Mouse (Mus musculus): ENCODE data around the gene Glyctk. TPM values are rescaled to one million over a fixed set of nuclear protein-coding genes. Genes with fewer than 3 reads are reported as not detected.
A peak's percentile ranks its signal among the peaks of the same experiment; 100 is the strongest.

Glyctk gene
- polyA plus RNA-seq, 1 experiment from 2014 or later = 4.1 TPM

MicroRNA genes within 50 kb of the gene (microRNA counts, 519-probe panel; counts per million panel counts)
- 6,814 counts per million, percentile 97 among the panel's probes with 10 or more counts for microRNA mmu-let-7g

Small RNAs within 50 kb of the gene (microRNA-seq; reads per million reads assigned to microRNA genes)
- gene Mir135a-1 (31.4 reads per million, percentile 40 among the genes with 10 or more reads in this experiment), gene Mirlet7g (33,073 reads per million, percentile 98 among the genes with 10 or more reads in this experiment)

Other genes with a start within 250 kb of the Glyctk start
- 0.04 and 0.10 TPM in 2 replicates for gene Col6a5, start 197.5 kb downstream of the Glyctk start, polyA plus RNA-seq (2016; fragmentation: Nextera tagmentation; extraction: Ambion mirVana)
- 0.13 TPM in 2 replicates for gene Col6a4, start 61.4 kb downstream of the Glyctk start, polyA plus RNA-seq (2016; fragmentation: Nextera tagmentation; extraction: Ambion mirVana)
- 30.8 and 32.6 TPM in 2 replicates for gene Wdr82, start 12.8 kb upstream of the Glyctk start, polyA plus RNA-seq (2016; fragmentation: Nextera tagmentation; extraction: Ambion mirVana)
- 55.2 and 57.2 TPM in 2 replicates for gene Ppm1m, start 41.6 kb upstream of the Glyctk start, polyA plus RNA-seq (2016; fragmentation: Nextera tagmentation; extraction: Ambion mirVana)
- gene Twf2, start 45.0 kb upstream of the Glyctk start, polyA plus RNA-seq (2016; fragmentation: Nextera tagmentation; extraction: Ambion mirVana) = 66.7 and 70.6 TPM in 2 replicates
- not detected in 2 replicates for gene Tlr9, start 64.5 kb upstream of the Glyctk start, polyA plus RNA-seq (2016; fragmentation: Nextera tagmentation; extraction: Ambion mirVana)
- 97.8 and 107 TPM in 2 replicates for gene Alas1, start 90.5 kb upstream of the Glyctk start, polyA plus RNA-seq (2016; fragmentation: Nextera tagmentation; extraction: Ambion mirVana)
- gene Poc1a, start 122.9 kb upstream of the Glyctk start, polyA plus RNA-seq (2016; fragmentation: Nextera tagmentation; extraction: Ambion mirVana) = 25.7 and 27.9 TPM in 2 replicates
- gene Dusp7, start 210.5 kb upstream of the Glyctk start, polyA plus RNA-seq (2016; fragmentation: Nextera tagmentation; extraction: Ambion mirVana) = 51.1 and 59.2 TPM in 2 replicates

Measured in embryonic facial prominence, embryonic 12.5 days (tissue).